Mouse (Mus musculus) heart, embryonic 15.5 days (tissue): ENCODE measurements around the gene Actg1. TPM values are rescaled to one million over a fixed set of nuclear protein-coding genes. Genes with fewer than 3 reads are reported as not detected.

Experiments
- microRNA-seq: library from miRNA; unstranded; fragments of <30 nt; microRNA quantifications from one replicate; pipeline ENCODE4, GENCODE M21; 2016
- polyA plus RNA-seq: library from polyadenylated mRNA; unstranded; fragments of >200 nt; fragmentation: Nextera tagmentation; extraction: Ambion mirVana; gene quantifications from 2 replicates; pipeline ENCODE4 v1.2.1, GENCODE M21; 2015

Actg1 gene
- polyA plus RNA-seq, 1 experiment from 2014 or later, result 921 TPM

Small RNA genes within 50 kb of the gene (microRNA-seq; reads per million reads assigned to microRNA genes)
- gene Gm23419, result not detected
- 2.1 reads per million, percentile 2 among the genes with 10 or more reads in this experiment for gene Mir6935

Other genes with a start within 250 kb of the Actg1 start
- 13.2 and 17.0 TPM in 2 replicates for gene Tepsin, start 249.8 kb downstream of the Actg1 start, polyA plus RNA-seq
- 80.9 and 84.1 TPM in 2 replicates for gene Ndufaf8, start 249.6 kb downstream of the Actg1 start, polyA plus RNA-seq
- 77.5 and 91.4 TPM in 2 replicates for gene Slc38a10, start 197.2 kb downstream of the Actg1 start, polyA plus RNA-seq
- gene Bahcc1, start 115.6 kb downstream of the Actg1 start, polyA plus RNA-seq, result 4.2 and 5.7 TPM in 2 replicates
- gene Fscn2, start 13.0 kb upstream of the Actg1 start, polyA plus RNA-seq, result 0.42 and 0.66 TPM in 2 replicates
- gene Faap100, start 30.2 kb upstream of the Actg1 start, polyA plus RNA-seq, result 27.0 and 38.0 TPM in 2 replicates
- 22.5 and 30.3 TPM in 2 replicates for gene Nploc4, start 89.2 kb upstream of the Actg1 start, polyA plus RNA-seq
- gene Tspan10, start 94.1 kb upstream of the Actg1 start, polyA plus RNA-seq, result 0.09 TPM in 1 of 2 replicates, not detected in the other
- 0.14 and 0.29 TPM in 2 replicates for gene Pde6g, start 105.0 kb upstream of the Actg1 start, polyA plus RNA-seq
- gene Oxld1, start 109.5 kb upstream of the Actg1 start, polyA plus RNA-seq, result 18.1 and 21.4 TPM in 2 replicates
- gene Ccdc137, start 109.6 kb upstream of the Actg1 start, polyA plus RNA-seq, result 22.1 and 26.5 TPM in 2 replicates
- 26.7 and 37.5 TPM in 2 replicates for gene Arl16, start 119.1 kb upstream of the Actg1 start, polyA plus RNA-seq
- gene Mrpl12, start 136.1 kb upstream of the Actg1 start, polyA plus RNA-seq, result 203 and 218 TPM in 2 replicates
- 32.1 and 45.0 TPM in 2 replicates for gene Slc25a10, start 143.3 kb upstream of the Actg1 start, polyA plus RNA-seq
- 2.7 and 2.8 TPM in 2 replicates for gene Gcgr, start 182.2 kb upstream of the Actg1 start, polyA plus RNA-seq
- gene Mcrip1, start 201.2 kb upstream of the Actg1 start, polyA plus RNA-seq, result 119 and 143 TPM in 2 replicates
- 0.50 and 7.6 TPM in 2 replicates for gene Ppp1r27, start 202.6 kb upstream of the Actg1 start, polyA plus RNA-seq
- gene P4hb, start 224.7 kb upstream of the Actg1 start, polyA plus RNA-seq, result 357 and 484 TPM in 2 replicates
- gene Arhgdia, start 233.1 kb upstream of the Actg1 start, polyA plus RNA-seq, result 345 and 458 TPM in 2 replicates
- 238 and 262 TPM in 2 replicates for gene Alyref, start 249.8 kb upstream of the Actg1 start, polyA plus RNA-seq
- gene Anapc11, start 249.9 kb upstream of the Actg1 start, polyA plus RNA-seq, result 175 and 182 TPM in 2 replicates